Mouse (Mus musculus): ENCODE measurements at regions not wholly inside any gene's neighbourhood (a gene's known extent, or its start where the extent isn't known, plus 50 kb on each side); places are given as distances from the start of the nearest gene placed in this dataset.

DNA sequence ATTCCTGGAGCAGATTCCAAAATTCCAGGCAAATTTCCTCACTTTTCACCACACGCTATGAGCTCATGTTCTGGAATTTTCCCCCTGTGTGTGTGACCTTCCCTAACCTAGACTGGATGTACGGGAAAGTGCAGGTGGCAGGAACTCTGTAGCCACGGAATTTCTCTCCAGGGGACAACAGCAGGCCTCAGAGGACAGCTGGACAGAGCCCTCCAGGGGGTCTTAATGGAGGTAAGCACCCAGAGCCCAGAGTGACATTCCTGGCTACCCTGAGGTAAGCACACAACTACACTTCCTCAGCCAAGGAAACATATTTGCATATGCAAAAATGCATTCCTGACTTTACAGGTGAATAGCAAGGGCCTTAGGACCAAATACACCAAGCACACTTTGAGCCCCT is 135.8 kb downstream of the Fam43a start:
- no peak overlapping the region for H3K27ac ChIP-seq (replicated peaks; ENCODE audit: low read depth, low read length)
- peaks cover 17% of the 10 kb centered on the region; the same call in 1 of the 2 replicates for H3K4me1 ChIP-seq (ENCODE audit: control insufficient read depth, insufficient read depth, low read length)
- 38% methylated on average over 3 of the region's 3 CpGs for WGBS
- H3K4me3 ChIP-seq (ENCODE audit: low read depth, low read length) = no peak overlapping the region
- no peak overlapping the region for H3K9ac ChIP-seq (ENCODE audit: low read depth, low read length)
- DNase-seq (ENCODE audit: low spot score) = no peak
- ATAC-seq (ENCODE audit: low read depth) = no peak
- no peaks in the 10 kb centered on the region for H3K27me3 ChIP-seq (replicated peaks; ENCODE audit: control insufficient read depth, insufficient read depth, low read length)
- H3K9me3 ChIP-seq (ENCODE audit: control insufficient read depth, low read length) = no peaks in the 10 kb centered on the region
- no peak overlapping the region for H3K4me2 ChIP-seq (ENCODE audit: low read depth, low read length)
- H3K36me3 ChIP-seq (ENCODE audit: control insufficient read depth, insufficient read depth, low read length) = no peaks in the 10 kb centered on the region

DNA sequence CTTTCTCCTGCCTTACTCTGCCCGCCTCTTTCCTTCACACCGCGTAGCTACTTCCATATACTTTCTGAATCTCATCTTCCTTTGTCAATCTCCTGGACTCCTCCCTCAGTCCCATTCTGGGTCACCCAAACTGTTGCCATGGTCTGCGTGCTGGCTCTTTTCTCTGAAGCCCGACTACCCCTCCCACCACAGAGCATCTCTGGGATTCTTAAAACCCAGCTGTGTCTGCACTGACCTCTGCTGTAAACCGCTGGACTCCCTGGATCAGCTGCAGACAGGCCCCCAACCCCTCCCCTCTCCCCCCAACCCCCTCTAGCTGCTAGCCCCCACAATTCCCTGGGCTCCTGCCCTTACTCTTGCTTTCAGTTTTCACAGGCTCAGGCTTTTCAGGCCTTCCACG is 136.4 kb downstream of the Fam43a start:
- Histone ChIP-seq H3K4me1 (ENCODE audit: control insufficient read depth, insufficient read depth, low read length) (peaks cover 17% of the 10 kb centered on the region; the same call in 1 of the 2 replicates), H3K27me3 (replicated peaks; ENCODE audit: control insufficient read depth, insufficient read depth, low read length) (no peaks in the 10 kb centered on the region), H3K27ac (replicated peaks; ENCODE audit: low read depth, low read length) (no peak overlapping the region), H3K36me3 (ENCODE audit: control insufficient read depth, insufficient read depth, low read length) (no peaks in the 10 kb centered on the region), H3K9me3 (ENCODE audit: control insufficient read depth, low read length) (no peaks in the 10 kb centered on the region), H3K4me3 (ENCODE audit: low read depth, low read length) (no peak overlapping the region), H3K9ac (ENCODE audit: low read depth, low read length) (no peak overlapping the region), H3K4me2 (ENCODE audit: low read depth, low read length) (no peak overlapping the region)
- DNase-seq (ENCODE audit: low spot score) (peak; percentile 26), ATAC-seq (ENCODE audit: low read depth) (no peak; the same call in 1 of the 2 replicates)
- WGBS = 33% methylated on average over 7 of the region's 7 CpGs

DNA sequence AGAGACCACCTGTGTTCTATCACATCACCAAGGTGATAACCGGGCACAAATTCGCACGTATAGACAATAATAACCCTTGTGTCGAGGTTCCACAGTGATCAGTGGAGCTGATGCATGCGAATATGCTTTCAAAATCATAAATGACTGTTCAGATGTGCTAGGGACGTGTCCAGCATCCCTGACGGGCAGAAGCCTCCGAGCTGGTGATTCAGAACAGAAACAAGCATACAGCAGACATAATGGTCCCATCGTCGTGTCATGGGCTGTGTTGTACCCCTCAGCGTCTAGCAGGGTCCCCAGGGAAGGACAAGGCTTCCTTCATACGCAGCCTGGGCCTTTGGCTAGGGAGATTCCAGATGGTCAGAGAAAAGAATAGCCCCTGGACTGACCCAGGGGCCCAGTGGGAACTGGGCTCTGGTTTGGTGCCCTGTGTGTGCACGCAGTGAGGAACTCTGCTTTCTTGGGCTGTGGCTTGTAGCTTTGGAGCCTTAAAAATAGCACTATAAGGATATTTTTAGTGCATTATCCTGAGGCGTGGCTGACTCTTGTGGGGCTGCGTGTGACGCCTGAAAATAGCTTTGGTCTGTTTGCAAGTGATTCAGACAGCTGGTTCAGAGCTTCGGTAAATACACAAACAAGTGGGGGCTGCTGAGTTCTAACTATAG is 137.3 kb downstream of the Fam43a start:
- H3K4me3 ChIP-seq (ENCODE audit: low read depth, low read length) = no peak overlapping the region
- no peaks in the 10 kb centered on the region for H3K9me3 ChIP-seq (ENCODE audit: control insufficient read depth, low read length)
- H3K27ac ChIP-seq (replicated peaks; ENCODE audit: low read depth, low read length) = peak overlapping the region; percentile 72
- 43% methylated on average over 17 of the region's 17 CpGs for WGBS
- no peak overlapping the region for H3K4me2 ChIP-seq (ENCODE audit: low read depth, low read length)
- H3K9ac ChIP-seq (ENCODE audit: low read depth, low read length) = peak overlapping the region; percentile 43; the same call in 1 of the 2 replicates
- H3K4me1 ChIP-seq (ENCODE audit: control insufficient read depth, insufficient read depth, low read length) = peaks cover 17% of the 10 kb centered on the region; the same call in 1 of the 2 replicates
- DNase-seq (ENCODE audit: low spot score) (peak; percentile 78), ATAC-seq (ENCODE audit: low read depth) (peak; percentile 37)
- H3K27me3 ChIP-seq (replicated peaks; ENCODE audit: control insufficient read depth, insufficient read depth, low read length) = no peaks in the 10 kb centered on the region
- no peaks in the 10 kb centered on the region for H3K36me3 ChIP-seq (ENCODE audit: control insufficient read depth, insufficient read depth, low read length)

DNA sequence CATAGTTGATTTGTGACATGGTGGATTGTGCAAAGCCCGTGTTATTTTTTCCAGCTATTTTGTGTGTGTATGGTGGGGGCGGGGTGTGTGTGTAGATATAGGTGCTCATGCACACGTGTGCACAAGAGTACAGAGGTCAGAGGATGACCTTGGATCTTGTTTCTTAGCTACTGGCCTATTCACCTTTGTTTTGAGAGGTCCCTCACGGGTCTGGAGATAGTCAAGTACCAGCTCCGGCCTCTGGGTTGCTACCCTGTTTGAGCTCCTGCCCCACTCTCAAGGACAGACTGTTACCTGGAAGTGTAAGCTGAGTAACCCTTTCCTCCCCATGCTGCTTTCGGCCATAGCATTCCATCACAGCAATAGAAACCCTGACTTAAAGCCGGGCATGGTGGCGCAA is 138.0 kb downstream of the Fam43a start:
- no peaks in the 10 kb centered on the region for H3K27me3 ChIP-seq (replicated peaks; ENCODE audit: control insufficient read depth, insufficient read depth, low read length)
- H3K4me1 ChIP-seq (ENCODE audit: control insufficient read depth, insufficient read depth, low read length) = peaks cover 18% of the 10 kb centered on the region; the same call in 1 of the 2 replicates
- no peak overlapping the region; the same call in 1 of the 2 replicates for H3K27ac ChIP-seq (replicated peaks; ENCODE audit: low read depth, low read length)
- 70% methylated on average over 8 of the region's 8 CpGs for whole genome bisulfite sequencing
- no peak for ATAC-seq (ENCODE audit: low read depth)
- H3K4me2 ChIP-seq (ENCODE audit: low read depth, low read length) = no peak overlapping the region
- no peak for DNase-seq (ENCODE audit: low spot score)
- H3K9ac ChIP-seq (ENCODE audit: low read depth, low read length) = no peak overlapping the region
- no peaks in the 10 kb centered on the region for H3K36me3 ChIP-seq (ENCODE audit: control insufficient read depth, insufficient read depth, low read length)
- no peaks in the 10 kb centered on the region for H3K9me3 ChIP-seq (ENCODE audit: control insufficient read depth, low read length)
- H3K4me3 ChIP-seq (ENCODE audit: low read depth, low read length) = no peak overlapping the region

DNA sequence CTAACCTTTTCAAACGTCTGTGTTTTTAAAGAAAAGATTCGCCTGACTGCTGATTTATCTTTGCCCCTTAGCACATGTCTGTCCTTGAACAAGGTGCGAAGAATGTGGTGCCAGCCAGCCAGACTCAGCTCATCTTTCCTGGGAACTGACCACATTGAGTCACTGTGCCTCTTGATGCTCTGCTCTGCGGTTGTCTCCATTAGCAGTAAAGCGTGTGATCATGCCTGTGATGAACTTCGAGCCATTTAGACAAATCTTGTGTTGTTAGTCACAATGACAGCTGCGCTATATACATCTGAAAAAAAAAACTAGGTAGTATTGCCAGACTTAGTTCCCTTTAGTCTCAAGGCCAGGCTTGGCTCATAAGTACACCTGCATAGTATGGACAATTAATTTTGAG is 140.1 kb downstream of the Fam43a start:
- no peak overlapping the region for H3K9ac ChIP-seq (ENCODE audit: low read depth, low read length)
- ATAC-seq (ENCODE audit: low read depth) = no peak
- 76% methylated on average over 7 of the region's 7 CpGs for WGBS

DNA sequence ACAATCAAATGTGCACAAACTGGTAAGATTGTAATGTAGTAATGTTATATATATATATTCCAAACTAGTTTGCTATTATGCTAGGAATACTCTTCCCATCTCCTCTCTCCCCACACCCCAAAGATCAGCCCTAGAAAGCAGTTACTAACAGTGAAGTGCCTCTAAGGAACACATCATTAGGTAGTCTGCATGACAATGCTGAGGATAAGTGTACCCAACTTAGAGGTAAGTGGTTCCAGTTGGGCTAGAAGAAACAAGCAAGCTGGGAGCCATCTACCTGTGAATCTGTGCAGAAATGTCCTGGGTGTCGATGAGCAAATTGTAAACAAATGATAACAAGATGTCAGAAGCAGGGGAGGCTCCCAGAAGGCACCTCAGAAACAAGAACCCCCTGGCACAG is 141.7 kb downstream of the Fam43a start:
- H3K4me2 ChIP-seq (ENCODE audit: low read depth, low read length) = no peak overlapping the region
- no peaks in the 10 kb centered on the region for H3K36me3 ChIP-seq (ENCODE audit: control insufficient read depth, insufficient read depth, low read length)
- no peaks in the 10 kb centered on the region for H3K9me3 ChIP-seq (ENCODE audit: control insufficient read depth, low read length)
- WGBS = 67% methylated on average over 1 of the region's 1 CpGs
- no peak overlapping the region for H3K27ac ChIP-seq (replicated peaks; ENCODE audit: low read depth, low read length)
- peaks cover 37% of the 10 kb centered on the region for H3K4me1 ChIP-seq (ENCODE audit: control insufficient read depth, insufficient read depth, low read length)
- ATAC-seq (ENCODE audit: low read depth) (no peak), DNase-seq (ENCODE audit: low spot score) (no peak)
- no peaks in the 10 kb centered on the region for H3K27me3 ChIP-seq (replicated peaks; ENCODE audit: control insufficient read depth, insufficient read depth, low read length)
- no peak overlapping the region for H3K9ac ChIP-seq (ENCODE audit: low read depth, low read length)
- H3K4me3 ChIP-seq (ENCODE audit: low read depth, low read length) = no peak overlapping the region

More for the DNA sequence above, 140.1 kb downstream of the Fam43a start:
- Histone ChIP-seq H3K36me3 (ENCODE audit: control insufficient read depth, insufficient read depth, low read length) (no peaks in the 10 kb centered on the region), H3K4me1 (ENCODE audit: control insufficient read depth, insufficient read depth, low read length) (peaks cover 27% of the 10 kb centered on the region), H3K4me3 (ENCODE audit: low read depth, low read length) (no peak overlapping the region), H3K27me3 (replicated peaks; ENCODE audit: control insufficient read depth, insufficient read depth, low read length) (no peaks in the 10 kb centered on the region), H3K4me2 (ENCODE audit: low read depth, low read length) (no peak overlapping the region), H3K27ac (replicated peaks; ENCODE audit: low read depth, low read length) (no peak overlapping the region), H3K9me3 (ENCODE audit: control insufficient read depth, low read length) (no peaks in the 10 kb centered on the region)
- DNase-seq (ENCODE audit: low spot score) = no peak

DNA sequence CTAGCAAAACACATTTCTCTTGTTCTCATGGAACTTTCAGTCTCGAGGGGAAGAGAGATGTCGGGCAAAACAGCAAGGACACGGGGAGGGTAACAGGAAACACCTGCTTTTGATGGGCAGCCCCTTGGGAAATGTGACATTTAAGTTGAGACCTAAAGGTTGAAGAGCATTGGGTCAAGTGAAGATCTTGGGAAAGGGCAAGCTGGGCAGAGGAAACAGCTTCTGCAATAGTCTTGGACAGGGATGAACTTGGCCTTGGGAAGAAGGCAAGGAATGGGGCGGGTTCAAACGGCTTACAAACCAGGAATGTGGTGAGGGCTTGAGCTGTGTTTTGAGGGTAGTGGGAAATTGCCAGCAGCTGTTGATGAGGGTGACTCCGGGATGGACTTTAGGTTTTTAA is 143.0 kb downstream of the Fam43a start:
- Histone ChIP-seq H3K4me2 (ENCODE audit: low read depth, low read length) (no peak overlapping the region), H3K27me3 (replicated peaks; ENCODE audit: control insufficient read depth, insufficient read depth, low read length) (no peaks in the 10 kb centered on the region), H3K36me3 (ENCODE audit: control insufficient read depth, insufficient read depth, low read length) (no peaks in the 10 kb centered on the region), H3K9me3 (ENCODE audit: control insufficient read depth, low read length) (no peaks in the 10 kb centered on the region), H3K4me1 (ENCODE audit: control insufficient read depth, insufficient read depth, low read length) (peaks cover 33% of the 10 kb centered on the region), H3K27ac (replicated peaks; ENCODE audit: low read depth, low read length) (no peak overlapping the region), H3K9ac (ENCODE audit: low read depth, low read length) (no peak overlapping the region), H3K4me3 (ENCODE audit: low read depth, low read length) (no peak overlapping the region)
- DNase-seq (ENCODE audit: low spot score) (no peak), ATAC-seq (ENCODE audit: low read depth) (no peak)
- WGBS = 41% methylated on average over 6 of the region's 6 CpGs

DNA sequence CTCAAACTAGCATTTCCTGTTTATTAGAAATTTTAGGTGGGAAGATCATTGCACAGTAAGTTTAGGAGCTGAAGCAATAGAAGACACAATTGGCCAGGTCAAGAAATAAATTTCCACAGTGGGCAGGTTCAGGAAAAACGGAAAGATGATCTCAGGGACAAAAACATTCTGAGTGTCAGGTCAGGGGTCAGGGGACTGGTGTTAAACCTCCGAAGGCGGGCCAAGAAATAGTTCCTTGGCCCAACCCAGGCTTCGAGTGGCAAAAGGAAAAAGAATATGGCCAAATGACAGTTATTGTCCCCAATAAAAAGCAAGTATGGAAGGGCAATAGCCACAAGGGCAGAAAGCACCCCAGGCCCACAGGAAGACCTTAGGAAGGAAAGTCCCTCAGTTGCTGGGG is 144.0 kb downstream of the Fam43a start:
- Histone ChIP-seq H3K4me2 (ENCODE audit: low read depth, low read length) (no peak overlapping the region), H3K27ac (replicated peaks; ENCODE audit: low read depth, low read length) (no peak overlapping the region), H3K9ac (ENCODE audit: low read depth, low read length) (no peak overlapping the region), H3K36me3 (ENCODE audit: control insufficient read depth, insufficient read depth, low read length) (no peaks in the 10 kb centered on the region), H3K27me3 (replicated peaks; ENCODE audit: control insufficient read depth, insufficient read depth, low read length) (no peaks in the 10 kb centered on the region), H3K4me1 (ENCODE audit: control insufficient read depth, insufficient read depth, low read length) (peaks cover 33% of the 10 kb centered on the region), H3K9me3 (ENCODE audit: control insufficient read depth, low read length) (no peaks in the 10 kb centered on the region), H3K4me3 (ENCODE audit: low read depth, low read length) (no peak overlapping the region)
- WGBS = 46% methylated on average over 4 of the region's 4 CpGs
- ATAC-seq (ENCODE audit: low read depth) (no peak), DNase-seq (ENCODE audit: low spot score) (no peak)

DNA sequence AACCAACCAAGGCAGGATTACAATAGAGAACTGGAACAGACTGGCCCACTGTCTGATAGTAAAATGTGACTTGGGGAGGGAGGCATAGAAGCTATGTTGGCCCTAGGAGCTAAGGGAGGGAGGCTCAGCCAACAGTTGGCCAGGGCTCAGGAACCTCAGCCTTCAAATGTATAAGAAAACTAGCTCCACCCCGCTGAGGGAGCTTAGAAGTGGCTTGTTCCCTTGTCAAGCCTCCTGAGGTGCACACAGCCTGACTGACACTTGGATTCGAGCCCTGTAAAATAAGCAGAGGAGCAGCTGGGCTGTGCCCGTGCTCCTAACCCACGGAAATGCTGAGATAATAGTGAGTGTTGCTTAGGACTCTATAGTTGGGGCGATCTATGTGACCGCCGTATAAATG is 144.7 kb downstream of the Fam43a start:
- no peaks in the 10 kb centered on the region for H3K27me3 ChIP-seq (replicated peaks; ENCODE audit: control insufficient read depth, insufficient read depth, low read length)
- H3K4me1 ChIP-seq (ENCODE audit: control insufficient read depth, insufficient read depth, low read length) = peaks cover 33% of the 10 kb centered on the region
- H3K9me3 ChIP-seq (ENCODE audit: control insufficient read depth, low read length) = no peaks in the 10 kb centered on the region
- H3K36me3 ChIP-seq (ENCODE audit: control insufficient read depth, insufficient read depth, low read length) = no peaks in the 10 kb centered on the region
- H3K27ac ChIP-seq (replicated peaks; ENCODE audit: low read depth, low read length) = no peak overlapping the region
- WGBS = 50% methylated on average over 7 of the region's 7 CpGs
- peak; percentile 80 for DNase-seq (ENCODE audit: low spot score)
- no peak overlapping the region for H3K4me3 ChIP-seq (ENCODE audit: low read depth, low read length)
- no peak overlapping the region for H3K4me2 ChIP-seq (ENCODE audit: low read depth, low read length)
- ATAC-seq (ENCODE audit: low read depth) = peak; percentile 65
- H3K9ac ChIP-seq (ENCODE audit: low read depth, low read length) = no peak overlapping the region
